Mouse (Mus musculus) E14TG2a.4 (cell line): Measurements from ENCODE around the gene Mex3d.

Source experiments
- H3K27me3 ChIP-seq: 2 replicates; pipeline ENCODE4 v1.6.1; 2014; ENCODE audit warnings: low read length, control low read depth; ENCODE audit not compliant: insufficient read depth
- H3K36me3 ChIP-seq: 2 replicates; pipeline ENCODE4 v1.6.1; 2014; ENCODE audit warnings: low read length, control low read depth; ENCODE audit not compliant: insufficient read depth
- H3K4me1 ChIP-seq: replicated peaks from 2 replicates; pipeline ENCODE4 v1.6.1; 2014; ENCODE audit warnings: low read depth, low read length, control low read depth
- H3K4me3 ChIP-seq: replicated peaks from 2 replicates; pipeline ENCODE4 v1.5.1; 2014; ENCODE audit warnings: mild to moderate bottlenecking, low read length
- H3K9me3 ChIP-seq: 2 replicates; pipeline ENCODE4 v1.6.1; 2014; ENCODE audit warnings: low read length, control low read depth
- CTCF ChIP-seq: conservative IDR thresholded peaks from 2 replicates; pipeline ENCODE4 v1.5.1; 2014; ENCODE audit warnings: low read length
- NANOG ChIP-seq: IDR thresholded peaks from 2 replicates; pipeline ENCODE4 v1.6.1; 2014; ENCODE audit warnings: borderline replicate concordance, low read length, mixed read lengths
- POU5F1 ChIP-seq: IDR thresholded peaks from 2 replicates; pipeline ENCODE4 v1.6.1; 2014; ENCODE audit warnings: low read length, borderline replicate concordance

The Mex3d gene

GRCm38 (mm10) chr10:80385811-80386734 lies 1.4 kb downstream of the Mex3d start:
- Histone ChIP-seq H3K36me3 (peaks cover 62% of the 10 kb centered on the region), H3K9me3 (no peaks in the 10 kb centered on the region), H3K4me3 (peak overlapping the region; percentile 88), H3K27me3 (peaks cover 13% of the 10 kb centered on the region), H3K4me1 (peaks cover 76% of the 10 kb centered on the region)
- no peak for TF ChIP-seq POU5F1
- TF ChIP-seq NANOG = no peak
- TF ChIP-seq CTCF = no peak

- peak overlapping the region; percentile 88 for H3K4me3 ChIP-seq
- H3K27me3 ChIP-seq = peaks cover 13% of the 10 kb centered on the region
- H3K9me3 ChIP-seq = no peaks in the 10 kb centered on the region
- peaks cover 77% of the 10 kb centered on the region for H3K4me1 ChIP-seq
- no peak for TF ChIP-seq CTCF
- no peak for TF ChIP-seq NANOG
- TF ChIP-seq POU5F1 = no peak
- peaks cover 60% of the 10 kb centered on the region for H3K36me3 ChIP-seq
These were observed 2.1 kb downstream of the Mex3d start for GRCm38 (mm10) chr10:80385310-80385709.

- Histone ChIP-seq H3K4me3 (peak overlapping the region; percentile 88), H3K9me3 (no peaks in the 10 kb centered on the region), H3K27me3 (peaks cover 16% of the 10 kb centered on the region), H3K4me1 (peaks cover 77% of the 10 kb centered on the region), H3K36me3 (peaks cover 59% of the 10 kb centered on the region)
- TF ChIP-seq NANOG (no peak), CTCF (no peak), POU5F1 (no peak)
These were observed 2.8 kb downstream of the Mex3d start for GRCm38 (mm10) chr10:80384709-80385108.

- Histone ChIP-seq H3K9me3 (no peaks in the 10 kb centered on the region), H3K27me3 (peaks cover 21% of the 10 kb centered on the region), H3K4me3 (peak overlapping the region; percentile 88), H3K4me1 (peaks cover 72% of the 10 kb centered on the region), H3K36me3 (peaks cover 60% of the 10 kb centered on the region)
- TF ChIP-seq POU5F1 (no peak), NANOG (no peak), CTCF (no peak)
These were observed 3.3 kb downstream of the Mex3d start for GRCm38 (mm10) chr10:80384115-80384639.

GRCm38 (mm10) chr10:80383431-80383830 lies 4.0 kb downstream of the Mex3d start:
- Histone ChIP-seq H3K9me3 (no peaks in the 10 kb centered on the region), H3K4me3 (no peak overlapping the region)
- TF ChIP-seq POU5F1 = no peak
- peak; percentile 39 for TF ChIP-seq CTCF

GRCm38 (mm10) chr10:80382641-80383365 lies 4.7 kb downstream of the Mex3d start:
- Histone ChIP-seq H3K27me3 (peaks cover 21% of the 10 kb centered on the region), H3K9me3 (no peaks in the 10 kb centered on the region), H3K4me1 (peaks cover 64% of the 10 kb centered on the region), H3K4me3 (peak overlapping the region; percentile 69), H3K36me3 (peaks cover 60% of the 10 kb centered on the region)
- no peak for TF ChIP-seq NANOG
- no peak for TF ChIP-seq CTCF
- no peak for TF ChIP-seq POU5F1

More at GRCm38 (mm10) chr10:80383431-80383830, 4.0 kb downstream of the Mex3d start:
- H3K4me1 ChIP-seq = peaks cover 67% of the 10 kb centered on the region
- H3K36me3 ChIP-seq = peaks cover 60% of the 10 kb centered on the region
- peaks cover 21% of the 10 kb centered on the region for H3K27me3 ChIP-seq

GRCm38 (mm10) chr10:80377716-80378115 lies 9.7 kb downstream of the Mex3d start:
- H3K9me3 ChIP-seq = no peaks in the 10 kb centered on the region
- peaks cover 17% of the 10 kb centered on the region for H3K27me3 ChIP-seq
- peak; percentile 97 for TF ChIP-seq CTCF
- no peak for TF ChIP-seq POU5F1

GRCm38 (mm10) chr10:80376160-80376559 lies 11.3 kb downstream of the Mex3d start:
- no peak for TF ChIP-seq NANOG
- peak; percentile 88 for TF ChIP-seq CTCF
- no peak for TF ChIP-seq POU5F1
- no peaks in the 10 kb centered on the region for H3K9me3 ChIP-seq
- peaks cover 17% of the 10 kb centered on the region for H3K36me3 ChIP-seq
- H3K4me1 ChIP-seq = peaks cover 25% of the 10 kb centered on the region
- H3K27me3 ChIP-seq = peaks cover 23% of the 10 kb centered on the region
- no peak overlapping the region for H3K4me3 ChIP-seq

More at GRCm38 (mm10) chr10:80377716-80378115, 9.7 kb downstream of the Mex3d start:
- Histone ChIP-seq H3K4me3 (no peak overlapping the region), H3K4me1 (peaks cover 24% of the 10 kb centered on the region), H3K36me3 (peaks cover 30% of the 10 kb centered on the region)
